Mouse (Mus musculus) hindbrain, embryonic 11.5 days (tissue): Measurements from ENCODE around the gene Slc25a14. TPM values are rescaled to one million over a fixed set of nuclear protein-coding genes. Genes with fewer than 3 reads are reported as not detected.

Experiments used
- ATAC-seq: fragments of 200-750 bp; cut with Nextera tagmentation; 2 replicates; pipeline ENCODE4 v1.8.0; 2017; ENCODE audit warnings: mild to moderate bottlenecking, moderate TSS enrichment, moderate library complexity; ENCODE audit not compliant: low FRiP score
- DNase-seq: peaks from one replicate; pipeline ENCODE4 v3.0.0-alpha.2; 2015; ENCODE audit warnings: low spot score
- H3K27ac ChIP-seq: fragments of 300-500 bp; sonication (generic); 2 replicates; pipeline ENCODE4 v1.5.1; 2014; ENCODE audit warnings: mild to moderate bottlenecking, low read depth, low read length
- H3K27me3 ChIP-seq: fragments of 300-500 bp; sonication (generic); 2 replicates; pipeline ENCODE4 v1.6.1; 2014; ENCODE audit warnings: mild to moderate bottlenecking, low read length, moderate library complexity, mixed read lengths; ENCODE audit not compliant: control insufficient read depth, insufficient read depth
- H3K36me3 ChIP-seq: fragments of 300-500 bp; sonication (generic); 2 replicates; pipeline ENCODE4 v1.6.1; 2014; ENCODE audit warnings: mild to moderate bottlenecking, low read length, moderate library complexity, mixed read lengths; ENCODE audit not compliant: control insufficient read depth, insufficient read depth
- H3K4me1 ChIP-seq: fragments of 300-500 bp; sonication (generic); replicated peaks from 2 replicates; pipeline ENCODE4 v1.6.1; 2014; ENCODE audit warnings: low read length, mixed read lengths; ENCODE audit not compliant: control insufficient read depth, insufficient read depth
- H3K4me2 ChIP-seq: fragments of 300-500 bp; sonication (generic); replicated peaks from 2 replicates; pipeline ENCODE4 v1.6.1; 2014; ENCODE audit warnings: mild to moderate bottlenecking, low read depth, low read length
- H3K4me3 ChIP-seq: fragments of 300-500 bp; sonication (generic); 2 replicates; pipeline ENCODE4 v1.5.1; 2014; ENCODE audit warnings: low read depth, low read length
- H3K9ac ChIP-seq: fragments of 300-500 bp; sonication (generic); 2 replicates; pipeline ENCODE4 v1.6.1; 2014; ENCODE audit warnings: low read depth, low read length
- H3K9me3 ChIP-seq: fragments of 300-500 bp; sonication (generic); 2 replicates; pipeline ENCODE4 v1.6.1; 2016; ENCODE audit warnings: low read length; ENCODE audit not compliant: control insufficient read depth
- WGBS: fragments of 180-500 bp; shearing (Covaris S2); extraction: QIAGEN DNeasy Blood & Tissue Kit; methylation state at CpG from one replicate; pipeline ENCODE4 v1.1.7; 2014; 5-methylcytosine and 5-hydroxymethylcytosine counted together
- polyA plus RNA-seq: library from polyadenylated mRNA; unstranded; fragments of >200 nt; fragmentation: Nextera tagmentation; extraction: Ambion mirVana; gene quantifications from 2 replicates; pipeline ENCODE4 v1.2.1, GENCODE M21; 2014

Gene Slc25a14
- polyA plus RNA-seq, 1 experiment from 2014 or later, result 26.9 TPM

- peak within 1 kb of the TSS; percentile 53 for H3K9ac ChIP-seq
- H3K27ac ChIP-seq, result no peak within 1 kb of the TSS
- peak; percentile 94 for DNase-seq
- no peaks in the 10 kb centered on the region for H3K27me3 ChIP-seq
- H3K4me2 ChIP-seq, result peak within 1 kb of the TSS; percentile 45
- H3K36me3 ChIP-seq, result no peaks in the 10 kb centered on the region
- H3K4me3 ChIP-seq, result peak within 1 kb of the TSS; percentile 56
- H3K4me1 ChIP-seq, result no peaks in the 10 kb centered on the region
- H3K9me3 ChIP-seq, result no peaks in the 10 kb centered on the region
- ATAC-seq, result peak; percentile 98
- WGBS, result 10% methylated on average over 37 of the region's 42 CpGs
Observed at GRCm38 (mm10) chrX:48694864-48695371, 71.7 kb downstream of the Slc25a14 start, which contains the start of gene Rbmx2. Gene Rbmx2, plus strand, starts transcription at chrX:48695004.

DNA sequence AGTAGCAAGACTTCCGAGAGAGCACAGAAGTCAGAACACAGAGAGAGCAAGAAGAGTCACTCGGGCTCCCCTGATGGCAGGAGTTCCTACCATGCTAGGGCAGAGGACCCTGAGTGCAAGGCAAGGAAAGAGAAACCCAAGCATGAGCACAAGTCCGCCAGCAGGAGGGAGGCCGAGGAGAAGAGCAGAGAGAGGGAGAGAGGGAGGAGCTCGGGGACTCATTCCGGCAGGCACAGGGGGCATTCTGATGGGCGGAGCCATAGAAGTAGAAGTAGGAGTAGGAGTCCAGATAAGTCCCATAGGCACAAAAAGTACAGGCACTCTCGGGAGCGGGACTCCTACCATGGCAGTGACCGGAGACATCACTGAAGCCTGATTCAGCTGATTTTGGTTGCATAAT, 86.5 kb downstream of the Slc25a14 start:
- DNase-seq, result no peak
- ATAC-seq, result no peak
- Histone ChIP-seq H3K4me1 (no peaks in the 10 kb centered on the region), H3K4me2 (no peak overlapping the region), H3K9me3 (no peaks in the 10 kb centered on the region), H3K27me3 (no peaks in the 10 kb centered on the region), H3K4me3 (no peak overlapping the region), H3K36me3 (no peaks in the 10 kb centered on the region), H3K9ac (no peak overlapping the region), H3K27ac (no peak overlapping the region)
- 88% methylated on average over 10 of the region's 10 CpGs for WGBS

Other genes with a start within 250 kb of the Slc25a14 start
- 1.9 and 2.3 TPM in 2 replicates for gene Elf4, start 160.3 kb upstream of the Slc25a14 start, polyA plus RNA-seq
- gene Aifm1, start 109.8 kb upstream of the Slc25a14 start, polyA plus RNA-seq, result 63.6 and 78.5 TPM in 2 replicates
- gene Rab33a, start 104.1 kb upstream of the Slc25a14 start, polyA plus RNA-seq, result 31.6 and 32.9 TPM in 2 replicates
- gene Zfp280c, start 28.9 kb upstream of the Slc25a14 start, polyA plus RNA-seq, result 19.9 and 21.6 TPM in 2 replicates
- gene Gpr119, start 51.1 kb downstream of the Slc25a14 start, polyA plus RNA-seq, result not detected in 2 replicates
- 25.2 and 26.4 TPM in 2 replicates for gene Rbmx2, start 71.6 kb downstream of the Slc25a14 start, polyA plus RNA-seq